ENCODE assay signal across 21 mouse cellular contexts in the genomic region with DNA sequence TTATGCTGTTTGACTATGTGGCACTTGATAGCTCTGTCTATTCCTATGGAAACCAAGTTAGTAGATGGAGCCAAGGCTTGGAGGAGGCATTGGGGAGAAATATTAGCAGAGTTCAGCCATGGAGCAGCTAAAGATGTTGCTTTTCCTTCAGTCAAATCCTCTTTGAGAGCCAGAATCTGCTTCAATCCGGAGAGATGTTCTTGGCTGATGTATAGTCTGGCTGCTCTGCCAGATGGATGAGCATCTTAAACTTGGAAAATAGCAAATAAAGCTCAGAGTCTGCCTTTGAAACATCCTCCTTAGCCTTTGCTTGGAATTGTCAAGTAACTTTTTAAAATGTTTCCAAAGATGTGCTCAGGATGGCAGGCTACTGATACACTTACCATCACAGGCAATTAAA.
DNase-seq lines count a peak whose midpoint lies in the region; ATAC-seq lines count a peak whose summit lies in the region.
"Had no signal": no experiment of that assay in that cellular context is flagged by ENCODE, and none has a peak within 500 bp of the region (broad histone marks: within the 10 kb centered on the region; RNA-seq: fewer than 3 reads in every experiment).

No protein-coding gene starts in this region.

- peak; percentile 27 to 30 for DNase-seq in frontal cortex, adult 2 months (ENCODE audit: extremely low spot score in 1 of 2, low spot score in 1 of 2)
- no peak for DNase-seq in frontal cortex, postnatal 10 days (ENCODE audit: low spot score in 2 of 2)
- peak; percentile 13 to 62 for DNase-seq in left cerebral cortex, postnatal 25 days (ENCODE audit: low spot score in 2 of 2)
- DNase-seq in left cerebral cortex, adult 8-10 months (ENCODE audit: low spot score in 2 of 2): no peak
- DNase-seq in layer of hippocampus, adult 8-10 months (ENCODE audit: low spot score in 2 of 2): peak; percentile 17 to 27
- DNase-seq in telencephalon, adult 2 months (ENCODE audit: low read depth, low spot score): peak; percentile 55
- DNase-seq: adrenal gland, adult 8-10 months; cerebellum, adult 8-10 months; cerebellum, postnatal 36 days; embryo, embryonic 11 days; gastrocnemius, adult 2 months; kidney, adult 18-20 months; kidney, postnatal 4 days; lung, adult 18-20 months; right cerebral cortex, postnatal 25 days; thymus, postnatal 14 days had no signal

- intact Hi-C loops in left cerebral cortex, postnatal 25 days (cut with DNase I): loop anchor here (10.0 kb wide), 1 partner anchor 866 kb away; no protein-coding TSS in a partner anchor

- ATAC-seq in erythroid progenitor cell, adult 5-6 weeks (replicated peaks; ENCODE audit: low FRiP score, poor library complexity, severe bottlenecking): no peak
- ATAC-seq: activated CD4-positive, CD25-positive, alpha-beta regulatory T cell, adult 4 months; inflammation-experienced regulatory T-cells, adult 6 months; liver, embryonic 12.5 days; midbrain, embryonic 13.5 days had no signal

Comparison
In these comparisons a context has a peak if more than half of its experiments do, and no peak if none do; other contexts are left out.
1. DNase-seq: peak in frontal cortex, adult 2 months (2 of 2), left cerebral cortex, postnatal 25 days (2 of 2), layer of hippocampus, adult 8-10 months (2 of 2) and telencephalon, adult 2 months (single experiment); none in frontal cortex, postnatal 10 days (0 of 2) and left cerebral cortex, adult 8-10 months (0 of 2).